Mouse (Mus musculus) megakaryocyte, embryonic 14.5 days (primary cell): ENCODE results near the gene Mat2a. TPM values are rescaled to one million over a fixed set of nuclear protein-coding genes. Genes with fewer than 3 reads are reported as not detected.

Source experiments
- H3K27me3 ChIP-seq: replicated peaks from 2 replicates; pipeline ENCODE3; 2012; ENCODE audit warnings: inconsistent platforms
- H3K36me3 ChIP-seq: replicated peaks from 2 replicates; pipeline ENCODE3; 2012; ENCODE audit warnings: low read length, inconsistent platforms, mixed read lengths
- H3K4me1 ChIP-seq: 2 replicates; pipeline ENCODE4 v1.6.1; 2012; ENCODE audit warnings: inconsistent platforms
- H3K4me3 ChIP-seq: replicated peaks from 2 replicates; pipeline ENCODE3; 2012; ENCODE audit warnings: moderate library complexity, mild to moderate bottlenecking, inconsistent platforms
- H3K9me3 ChIP-seq: 2 replicates; pipeline ENCODE4 v1.6.1; 2012; ENCODE audit warnings: inconsistent platforms
- FLI1 ChIP-seq: IDR thresholded peaks from 2 replicates; pipeline ENCODE4 v1.6.1; 2012; ENCODE audit warnings: low read length, inconsistent platforms, mixed read lengths
- GATA1 ChIP-seq: IDR thresholded peaks from 3 replicates; pipeline ENCODE4 v1.6.1; 2012; ENCODE audit warnings: mixed read lengths, low read length, inconsistent platforms, borderline replicate concordance
- polyA plus RNA-seq: library from polyadenylated mRNA; stranded (reverse); fragments of >175 nt; gene quantifications from 2 replicates; pipeline ENCODE4 v1.2.3, GENCODE M21; 2012; ENCODE audit warnings: low replicate concordance; ENCODE audit not compliant: insufficient read depth

Gene Mat2a
- polyA plus RNA-seq, 1 experiment, result 17.1 TPM

DNA sequence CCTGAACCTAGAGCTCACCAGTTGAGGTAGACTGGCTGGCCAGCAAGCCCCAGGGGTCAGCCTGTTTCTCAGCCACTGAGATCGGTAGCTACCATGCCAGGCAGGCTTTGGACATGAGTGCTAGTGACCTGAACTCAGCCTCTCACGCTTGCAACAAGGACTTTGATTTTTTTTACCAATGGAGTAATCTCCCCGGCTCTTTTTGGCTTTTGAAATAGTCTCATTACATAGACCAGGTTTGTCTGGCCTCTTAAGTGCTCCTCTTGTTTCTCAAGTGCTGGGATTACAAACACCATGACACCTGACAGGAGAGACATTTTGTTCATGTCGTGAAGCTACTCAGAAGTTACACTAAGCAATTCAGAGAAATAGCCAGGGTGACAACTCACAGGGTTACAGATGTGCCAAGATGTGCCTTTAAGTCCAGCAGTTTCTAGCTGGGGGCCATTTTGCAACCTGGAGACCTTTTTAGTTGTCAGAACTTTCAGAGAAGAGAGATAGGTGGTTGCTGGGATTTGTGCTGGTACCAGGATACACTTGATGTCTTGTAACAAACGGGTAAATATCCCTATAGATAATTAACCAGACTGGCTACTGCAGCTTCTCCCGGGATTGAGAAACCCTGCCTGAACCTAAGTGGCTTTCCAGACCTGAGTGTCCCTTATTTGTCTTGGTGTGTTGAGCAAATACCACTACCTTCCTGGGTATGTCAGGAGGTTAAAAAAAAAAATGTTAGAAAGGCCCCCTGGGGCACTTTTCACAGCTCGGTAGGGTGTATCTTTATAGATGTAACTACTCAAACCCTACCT, 23.2 kb downstream of the Mat2a start:
- no peaks in the 10 kb centered on the region for H3K9me3 ChIP-seq
- peaks cover 57% of the 10 kb centered on the region for H3K4me1 ChIP-seq
- no peak overlapping the region for H3K4me3 ChIP-seq
- H3K36me3 ChIP-seq, result peaks cover 54% of the 10 kb centered on the region
- H3K27me3 ChIP-seq, result no peaks in the 10 kb centered on the region
- no peak for TF ChIP-seq GATA1
- TF ChIP-seq FLI1, result no peak

DNA sequence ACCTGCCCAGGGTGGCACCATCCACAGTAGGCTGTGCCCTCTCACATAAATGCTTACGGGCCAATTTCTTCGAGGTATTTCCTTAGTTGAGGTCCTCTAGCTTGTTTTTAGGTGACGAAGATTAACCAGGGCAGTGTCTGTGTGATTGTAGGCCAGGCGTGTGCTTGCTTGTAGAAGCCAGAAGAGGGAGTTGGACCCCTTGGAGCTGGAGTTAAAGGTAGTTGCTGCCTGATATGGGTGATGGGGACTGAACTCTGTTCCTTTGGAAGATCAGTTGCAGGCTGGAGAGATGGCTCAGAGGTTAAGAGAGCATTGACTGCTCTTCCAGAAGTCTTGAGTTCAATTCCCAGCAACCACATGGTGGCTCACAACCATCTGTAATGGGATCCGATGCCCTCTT, 24.2 kb downstream of the Mat2a start:
- peaks cover 44% of the 10 kb centered on the region for H3K36me3 ChIP-seq
- H3K4me1 ChIP-seq, result peaks cover 61% of the 10 kb centered on the region
- H3K4me3 ChIP-seq, result peak overlapping the region; percentile 99
- no peaks in the 10 kb centered on the region for H3K27me3 ChIP-seq
- TF ChIP-seq GATA1, result no peak
- no peak for TF ChIP-seq FLI1
- H3K9me3 ChIP-seq, result no peaks in the 10 kb centered on the region

DNA sequence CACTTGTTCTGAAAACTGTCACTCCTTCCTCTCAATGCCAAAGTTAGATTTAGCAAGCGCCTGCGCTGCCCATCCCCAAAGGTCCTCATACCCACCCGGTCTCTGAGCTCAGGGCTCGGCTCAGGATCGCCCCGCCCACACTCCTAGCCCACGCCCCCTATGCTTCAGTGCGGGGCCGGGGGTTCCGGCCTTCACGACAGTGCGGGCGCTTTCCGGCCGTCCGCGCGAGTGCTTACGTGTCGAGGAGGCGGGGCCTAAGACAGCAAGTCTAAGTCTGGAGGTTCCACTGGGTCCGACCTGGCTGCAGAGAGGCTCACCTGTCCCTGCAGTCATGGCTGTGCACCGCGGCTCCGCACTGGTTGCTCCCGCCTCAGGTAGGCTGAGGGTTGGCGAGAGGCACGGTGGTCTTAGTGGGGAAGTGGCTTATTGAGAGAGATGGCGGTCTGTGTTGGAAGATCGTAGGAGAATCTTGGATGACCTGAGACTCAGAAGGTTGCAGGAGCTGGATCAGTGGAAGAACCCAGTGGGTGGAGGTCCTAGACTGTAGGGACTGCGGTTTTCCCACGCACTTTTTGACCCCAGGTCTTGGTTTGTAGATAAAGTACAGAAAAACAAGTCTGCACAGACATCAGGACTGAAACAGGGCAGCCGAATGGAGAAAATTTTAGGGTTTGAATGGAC, 25.1 kb downstream of the Mat2a start, which contains the start of gene Ggcx:
Ggcx (plus strand) TSS at position 233 of the 681 bp plus-strand sequence.
- H3K4me1 ChIP-seq, result peaks cover 63% of the 10 kb centered on the region
- TF ChIP-seq FLI1 (no peak), GATA1 (no peak)
- peaks cover 34% of the 10 kb centered on the region for H3K36me3 ChIP-seq
- H3K27me3 ChIP-seq, result no peaks in the 10 kb centered on the region
- no peaks in the 10 kb centered on the region for H3K9me3 ChIP-seq
- peak within 1 kb of the TSS; percentile 99 for H3K4me3 ChIP-seq

DNA sequence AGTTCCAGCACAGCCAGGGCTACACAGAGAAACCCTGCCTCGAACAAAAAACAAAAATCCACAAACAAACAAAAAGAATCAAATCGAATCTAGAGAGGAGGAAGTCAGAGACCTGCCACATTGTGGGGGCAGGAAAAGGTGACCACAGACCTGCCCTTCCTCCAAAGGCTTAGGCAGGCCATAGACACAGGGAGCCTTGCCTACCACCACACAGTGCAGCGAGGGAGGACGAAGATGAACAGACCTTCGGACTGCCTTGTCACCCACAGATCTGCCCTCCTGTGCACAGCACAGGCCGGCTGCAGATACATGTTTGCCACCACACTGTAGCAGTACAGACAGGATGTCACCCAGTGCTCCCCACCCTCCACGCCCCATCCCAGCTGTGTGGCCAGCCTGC, 28.8 kb downstream of the Mat2a start:
- Histone ChIP-seq H3K9me3 (no peaks in the 10 kb centered on the region), H3K36me3 (peaks cover 6% of the 10 kb centered on the region), H3K4me1 (peaks cover 51% of the 10 kb centered on the region), H3K4me3 (peak overlapping the region; percentile 76), H3K27me3 (no peaks in the 10 kb centered on the region)
- TF ChIP-seq FLI1, result no peak
- TF ChIP-seq GATA1, result no peak

DNA sequence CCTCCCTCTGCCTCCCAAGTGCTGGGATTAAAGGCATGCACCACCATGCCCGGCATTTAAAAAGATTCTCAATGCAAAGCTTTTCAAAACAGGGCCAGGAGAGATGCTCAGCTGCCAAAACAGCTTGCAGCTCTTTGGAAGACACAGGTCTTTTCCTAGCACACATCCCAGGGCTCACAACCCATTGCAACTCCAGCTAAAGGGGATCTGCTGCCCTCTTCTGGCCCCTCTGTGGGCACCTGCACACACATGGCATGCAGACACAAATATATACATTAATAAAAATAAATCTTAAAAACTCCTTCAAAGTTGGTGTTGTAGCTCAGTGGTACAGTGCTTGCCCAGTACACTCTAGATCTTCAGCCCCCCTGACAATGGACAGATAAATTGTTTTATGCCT, 29.4 kb downstream of the Mat2a start:
- peaks cover 51% of the 10 kb centered on the region for H3K4me1 ChIP-seq
- H3K36me3 ChIP-seq, result peaks cover 10% of the 10 kb centered on the region
- TF ChIP-seq FLI1 (no peak), GATA1 (no peak)
- H3K27me3 ChIP-seq, result no peaks in the 10 kb centered on the region
- H3K4me3 ChIP-seq, result no peak overlapping the region
- H3K9me3 ChIP-seq, result no peaks in the 10 kb centered on the region

DNA sequence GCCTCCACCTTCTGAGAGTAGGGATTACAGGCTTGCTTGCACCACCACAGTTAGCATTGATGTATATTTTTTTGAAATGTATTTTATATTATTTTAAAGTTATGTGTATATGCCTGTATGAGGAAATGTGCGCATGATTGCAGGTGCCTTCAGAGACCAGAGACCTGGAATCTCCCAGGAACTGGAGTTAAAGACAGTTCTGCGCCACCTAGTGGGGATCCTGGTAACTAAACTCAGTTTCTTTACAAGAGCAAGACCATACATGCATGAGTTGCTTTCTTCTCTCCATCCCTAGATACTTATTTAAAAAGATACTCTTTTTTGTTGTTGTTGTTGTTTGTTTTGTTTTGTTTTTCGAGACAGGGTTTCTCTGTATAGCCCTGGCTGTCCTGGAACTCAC, 29.8 kb downstream of the Mat2a start:
- no peaks in the 10 kb centered on the region for H3K27me3 ChIP-seq
- peaks cover 12% of the 10 kb centered on the region for H3K36me3 ChIP-seq
- H3K9me3 ChIP-seq, result no peaks in the 10 kb centered on the region
- TF ChIP-seq FLI1 (no peak), GATA1 (no peak)
- peaks cover 48% of the 10 kb centered on the region for H3K4me1 ChIP-seq
- no peak overlapping the region for H3K4me3 ChIP-seq

DNA sequence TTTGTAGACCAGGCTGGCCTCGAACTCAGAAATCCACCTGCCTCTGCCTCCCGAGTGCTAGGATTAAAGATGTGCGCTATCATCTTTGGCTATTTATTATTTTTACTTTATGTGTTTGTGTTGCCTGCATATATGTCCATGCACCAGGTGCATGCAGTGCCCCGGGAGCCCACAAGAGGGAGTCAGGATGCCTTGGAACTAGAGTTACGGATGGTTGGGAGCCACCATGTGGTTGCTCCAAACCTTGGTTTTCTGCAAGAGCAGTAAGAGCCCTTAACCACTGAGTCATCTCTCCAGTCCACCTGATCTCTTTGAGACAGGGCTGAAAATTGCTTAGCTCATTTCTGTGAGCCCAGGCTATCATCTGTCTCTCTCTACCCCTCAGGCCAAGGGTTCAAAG, 32.2 kb downstream of the Mat2a start:
- Histone ChIP-seq H3K4me1 (peaks cover 44% of the 10 kb centered on the region), H3K27me3 (no peaks in the 10 kb centered on the region), H3K4me3 (no peak overlapping the region), H3K36me3 (peaks cover 12% of the 10 kb centered on the region), H3K9me3 (no peaks in the 10 kb centered on the region)
- TF ChIP-seq GATA1 (no peak), FLI1 (no peak)

DNA sequence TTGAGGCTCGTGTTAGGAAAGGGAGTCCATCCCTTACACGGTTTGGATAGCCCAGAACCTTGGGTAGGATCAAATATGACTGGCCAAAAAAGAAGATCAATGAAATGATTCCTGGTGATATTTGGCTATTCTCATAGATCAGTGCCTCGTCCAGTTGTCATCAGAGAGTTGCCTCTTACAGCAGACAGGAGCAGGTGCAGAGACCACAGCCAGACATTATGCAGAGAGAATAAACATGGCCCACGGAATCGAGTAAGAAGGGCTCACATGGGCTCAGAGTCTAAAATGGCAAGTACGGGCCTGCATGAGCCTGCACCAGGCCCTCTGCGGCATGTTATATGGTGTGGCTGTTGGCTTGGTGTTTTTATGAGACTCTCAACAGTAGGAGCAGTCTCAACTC, 34.0 kb downstream of the Mat2a start:
- no peaks in the 10 kb centered on the region for H3K27me3 ChIP-seq
- peaks cover 12% of the 10 kb centered on the region for H3K36me3 ChIP-seq
- peaks cover 48% of the 10 kb centered on the region for H3K4me1 ChIP-seq
- H3K9me3 ChIP-seq, result no peaks in the 10 kb centered on the region
- H3K4me3 ChIP-seq, result no peak overlapping the region
- no peak for TF ChIP-seq GATA1
- no peak for TF ChIP-seq FLI1

DNA sequence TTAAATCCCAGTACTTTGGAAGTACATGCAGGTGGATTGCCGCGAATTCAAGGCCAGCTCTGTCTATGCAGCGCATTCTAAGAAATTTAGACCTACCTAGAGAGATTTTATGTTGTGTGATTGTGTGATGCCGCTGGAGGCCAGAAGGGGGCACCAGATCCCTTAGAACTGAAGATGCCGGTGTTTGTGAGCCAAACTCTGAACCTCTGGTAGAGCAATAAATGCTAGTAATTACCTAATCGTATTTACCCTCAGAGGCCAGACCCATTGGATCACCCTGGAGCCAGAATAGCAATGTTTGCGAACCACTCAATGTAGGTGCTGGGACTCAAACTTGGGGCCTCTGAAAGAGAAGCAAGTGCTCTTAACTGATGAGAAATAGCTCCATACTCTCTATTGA, 37.5 kb downstream of the Mat2a start:
- Histone ChIP-seq H3K9me3 (no peaks in the 10 kb centered on the region), H3K4me1 (peaks cover 72% of the 10 kb centered on the region), H3K27me3 (no peaks in the 10 kb centered on the region), H3K36me3 (peaks cover 21% of the 10 kb centered on the region), H3K4me3 (no peak overlapping the region)
- TF ChIP-seq GATA1, result no peak
- no peak for TF ChIP-seq FLI1

DNA sequence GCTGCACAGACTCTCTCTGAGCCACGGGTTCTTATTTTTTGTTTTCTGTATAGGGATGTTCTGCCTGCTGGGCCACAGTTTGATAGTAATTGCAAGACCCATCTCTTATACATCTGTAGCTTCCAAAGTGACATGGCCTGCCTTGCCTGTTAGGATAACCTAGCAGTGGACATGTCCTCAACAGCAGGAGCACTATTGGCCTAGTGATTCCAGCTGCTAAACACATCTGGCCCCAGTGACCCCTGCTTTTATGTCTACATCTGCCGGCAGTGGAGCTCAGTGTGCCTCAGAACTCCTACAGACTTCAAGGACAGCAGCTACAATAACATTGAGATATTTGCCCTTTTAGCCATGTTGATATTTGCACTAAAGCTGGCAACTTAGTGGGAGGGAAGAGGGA, 39.4 kb downstream of the Mat2a start:
- Histone ChIP-seq H3K4me1 (peaks cover 71% of the 10 kb centered on the region), H3K4me3 (no peak overlapping the region), H3K36me3 (peaks cover 31% of the 10 kb centered on the region), H3K9me3 (no peaks in the 10 kb centered on the region), H3K27me3 (no peaks in the 10 kb centered on the region)
- TF ChIP-seq GATA1 (no peak), FLI1 (no peak)
